Mouse (Mus musculus): Measurements from ENCODE around the gene Dcst2.

The Dcst2 gene

DNA sequence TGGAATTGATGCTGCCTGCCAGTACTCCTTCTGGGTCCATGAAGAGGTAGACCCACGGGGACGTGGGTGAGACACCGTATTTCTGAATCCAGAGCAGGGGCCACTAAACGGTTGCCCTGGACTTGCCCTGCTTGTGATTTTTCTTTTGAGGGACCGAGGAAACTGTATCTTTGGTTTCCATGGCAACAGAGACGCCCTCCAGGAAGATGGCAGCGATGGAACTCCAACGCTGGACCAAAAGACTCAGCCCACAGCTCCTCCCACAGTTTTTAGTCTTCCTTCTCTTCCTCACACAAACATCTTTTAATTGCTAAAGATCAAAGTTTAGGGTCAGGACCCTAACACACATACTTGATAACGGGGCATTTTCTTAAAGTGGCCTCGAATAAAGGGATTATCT is 29.8 kb upstream of the Dcst2 start:
- DNase-seq (ENCODE audit: low spot score), result no peak

GRCm38 (mm10) chr3:89332476-89332875 is 29.3 kb upstream of the Dcst2 start:
- DNase-seq (ENCODE audit: low spot score), result no peak

DNA sequence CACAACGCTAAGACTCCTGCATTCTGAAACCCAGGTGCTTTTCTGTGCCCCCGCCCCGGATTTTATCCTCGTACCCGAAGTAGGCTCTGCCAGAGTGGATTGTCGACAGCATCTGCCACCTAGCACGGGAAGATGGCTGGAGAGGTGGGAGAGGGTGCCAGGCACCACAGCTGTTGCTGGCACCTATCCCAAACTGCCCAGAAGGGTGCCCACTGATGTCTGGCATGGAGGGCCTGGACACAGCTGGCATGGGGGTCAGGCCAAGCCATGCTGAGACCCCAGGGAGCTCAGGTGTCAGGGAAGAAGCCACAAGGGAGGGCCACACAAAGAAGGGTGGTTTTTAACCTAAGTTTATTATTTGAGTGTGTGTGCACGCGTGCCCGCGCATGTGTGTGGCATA is 28.7 kb upstream of the Dcst2 start:
- no peak for DNase-seq (ENCODE audit: low spot score)

GRCm38 (mm10) chr3:89336529-89336928 is 25.2 kb upstream of the Dcst2 start:
- DNase-seq (ENCODE audit: low spot score), result no peak

GRCm38 (mm10) chr3:89337062-89337720 is 24.6 kb upstream of the Dcst2 start:
- DNase-seq (ENCODE audit: low spot score), result no peak

GRCm38 (mm10) chr3:89337721-89338578 is 23.8 kb upstream of the Dcst2 start, which contains the start of gene Efna4:
Gene Efna4 (minus strand): TSS chr3:89338028.
- no peak for DNase-seq (ENCODE audit: low spot score)

GRCm38 (mm10) chr3:89339416-89339815 is 22.4 kb upstream of the Dcst2 start:
- DNase-seq (ENCODE audit: low spot score), result peak; percentile 36

GRCm38 (mm10) chr3:89340465-89340864 is 21.3 kb upstream of the Dcst2 start:
- DNase-seq (ENCODE audit: low spot score), result peak; percentile 42

GRCm38 (mm10) chr3:89341794-89342193 is 20.0 kb upstream of the Dcst2 start:
- DNase-seq (ENCODE audit: low spot score), result no peak

DNA sequence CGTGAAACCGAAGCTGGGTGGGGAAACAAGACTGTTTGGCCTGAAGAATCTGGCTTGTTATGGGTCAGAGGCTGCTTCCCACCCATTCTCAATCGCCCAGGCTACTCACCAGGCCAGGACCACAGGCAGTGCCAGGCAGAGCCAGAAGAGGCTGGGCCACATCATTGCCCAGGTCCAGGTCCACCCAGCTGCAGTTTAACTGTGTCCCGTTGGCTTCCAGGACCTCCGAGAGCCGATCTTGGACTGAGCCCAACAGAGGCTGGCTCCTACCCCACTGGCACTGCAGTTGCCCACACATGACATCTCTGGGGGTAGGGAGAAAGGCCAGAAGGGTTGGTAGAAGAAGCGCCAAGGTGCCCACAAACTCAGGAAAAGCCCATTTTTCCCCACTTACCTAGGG is 18.5 kb upstream of the Dcst2 start:
- no peak for DNase-seq (ENCODE audit: low spot score)

- no peak for DNase-seq (ENCODE audit: low spot score)
These were observed 14.8 kb upstream of the Dcst2 start for GRCm38 (mm10) chr3:89346815-89347540.

DNA sequence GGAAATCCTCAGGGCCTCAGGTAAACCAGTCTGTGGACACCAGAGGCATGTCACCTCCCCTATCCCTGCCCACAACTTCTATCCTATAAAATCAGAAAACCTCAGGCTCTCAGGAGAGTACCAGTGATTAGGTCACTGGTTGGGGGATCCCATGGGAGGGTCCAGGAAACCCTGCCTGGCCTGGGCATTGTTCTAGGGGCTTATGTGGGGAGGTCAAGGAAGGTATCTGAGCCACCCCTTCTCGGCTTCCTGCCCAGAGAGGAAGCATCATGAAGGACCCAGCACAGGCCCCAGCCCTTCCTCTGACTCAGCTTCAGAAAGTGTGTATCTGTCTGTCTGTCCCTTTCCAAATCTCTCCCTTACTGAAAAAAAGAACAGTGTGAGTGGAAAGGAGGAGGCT is 13.9 kb upstream of the Dcst2 start:
- no peak for DNase-seq (ENCODE audit: low spot score)

DNA sequence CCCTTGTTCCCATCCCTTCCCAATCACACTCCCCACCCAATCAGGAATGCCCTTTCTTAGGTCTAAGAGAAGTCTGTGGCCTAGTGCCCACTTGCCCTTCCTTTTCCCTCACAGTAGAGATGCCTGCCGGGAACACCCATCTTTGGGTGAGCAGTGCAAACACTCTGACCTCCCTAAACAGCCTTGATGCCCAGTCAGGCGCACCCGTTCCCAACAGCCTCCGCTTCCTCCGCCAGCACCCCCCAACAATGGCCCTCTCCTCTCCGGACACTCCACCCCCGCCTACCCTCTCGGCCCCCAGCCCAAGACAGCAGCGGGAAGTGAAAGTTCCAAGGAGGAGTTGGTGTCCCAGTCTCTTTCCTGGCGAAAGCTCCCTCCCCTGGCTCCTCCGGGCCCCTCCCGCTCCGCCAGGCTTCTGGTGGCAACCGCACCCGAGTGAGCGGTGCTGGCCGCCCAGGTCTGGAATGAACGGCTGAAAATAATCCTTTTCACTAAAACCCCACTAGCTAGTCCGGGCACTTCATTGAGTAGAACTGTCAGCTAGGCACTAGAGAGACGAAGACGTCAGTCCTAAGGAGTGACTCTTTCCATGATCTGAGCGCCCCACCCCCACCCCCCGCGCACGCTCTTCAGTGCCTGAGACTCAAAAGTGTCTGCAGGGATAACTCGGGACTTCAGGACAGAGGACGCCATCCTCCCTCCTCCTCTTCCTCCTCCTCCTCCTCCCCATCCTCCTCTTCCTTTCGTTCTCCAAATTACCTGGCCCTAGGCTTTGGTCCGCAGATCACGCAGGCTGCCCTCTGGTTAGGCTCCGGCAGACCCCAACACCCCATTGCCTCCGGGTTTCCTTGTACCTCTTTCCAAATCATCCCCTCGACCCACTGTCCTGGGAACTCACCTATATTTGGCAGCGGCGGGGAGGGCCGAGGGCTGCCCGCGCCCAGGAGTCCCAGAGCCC is 12.6 kb upstream of the Dcst2 start:
- no peak for DNase-seq (ENCODE audit: low spot score)

DNA sequence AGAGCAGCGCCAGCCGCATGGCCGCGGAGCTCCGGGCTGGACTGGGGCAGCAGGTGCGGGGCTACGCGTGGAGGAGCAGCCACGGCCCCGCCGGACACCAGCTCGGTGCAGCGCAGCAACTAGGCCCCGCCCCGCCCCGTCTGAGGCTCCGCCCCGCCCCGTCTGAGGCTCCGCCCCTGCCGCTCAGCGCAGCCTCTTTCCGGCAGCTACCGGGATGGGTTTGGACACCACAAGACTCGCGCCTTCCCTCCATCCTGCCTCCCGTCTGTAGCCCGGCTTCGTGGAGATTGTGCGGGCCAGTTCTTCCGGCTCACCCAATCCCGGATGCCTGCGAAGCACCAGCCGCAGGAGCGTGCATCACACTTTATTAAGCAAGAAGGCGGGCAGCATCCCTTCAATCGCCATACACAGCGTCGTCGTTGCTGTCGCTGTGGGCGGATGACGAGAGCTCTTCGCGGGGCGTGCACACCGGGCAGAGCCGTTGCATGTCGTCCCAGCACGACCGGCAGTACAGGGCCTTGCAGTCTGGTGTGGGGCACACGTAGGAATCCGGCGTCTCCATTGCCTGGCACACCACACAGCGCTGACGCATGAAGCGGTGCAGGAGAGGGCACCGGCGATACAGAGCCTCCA is 11.8 kb upstream of the Dcst2 start, which contains the start of gene Adam15:
TSS of gene Adam15 (minus strand) at position 128 of the 633 bp plus-strand sequence.
- DNase-seq (ENCODE audit: low spot score), result peak; percentile 72

GRCm38 (mm10) chr3:89351271-89351670 is 10.5 kb upstream of the Dcst2 start:
- DNase-seq (ENCODE audit: low spot score), result no peak

- DNase-seq (ENCODE audit: low spot score), result peak; percentile 43
These were observed 6.8 kb upstream of the Dcst2 start for GRCm38 (mm10) chr3:89354816-89355511.

GRCm38 (mm10) chr3:89355512-89355902 is 6.3 kb upstream of the Dcst2 start:
- no peak for DNase-seq (ENCODE audit: low spot score)

- no peak for DNase-seq (ENCODE audit: low spot score)
These were observed 5.7 kb upstream of the Dcst2 start for GRCm38 (mm10) chr3:89356029-89356428.

- DNase-seq (ENCODE audit: low spot score), result no peak
These were observed 2.1 kb upstream of the Dcst2 start for GRCm38 (mm10) chr3:89359630-89360029.

- no peak for DNase-seq (ENCODE audit: low spot score)
These were observed 1.5 kb upstream of the Dcst2 start for GRCm38 (mm10) chr3:89360237-89360636.
